Mouse (Mus musculus) midbrain, embryonic 15.5 days (tissue): Measurements from ENCODE around the gene Hist2h2ac. TPM values are rescaled to one million over a fixed set of nuclear protein-coding genes. Genes with fewer than 3 reads are reported as not detected.

ENCODE experiments used
- ATAC-seq: fragments of 200-750 bp; cut with Nextera tagmentation; replicated peaks from 2 replicates; pipeline ENCODE4 v1.8.0; 2017; ENCODE audit warnings: moderate TSS enrichment
- H3K27ac ChIP-seq: fragments of 300-500 bp; sonication (generic); 2 replicates; pipeline ENCODE4 v1.5.1; 2015; ENCODE audit warnings: mild to moderate bottlenecking, inconsistent platforms
- H3K27me3 ChIP-seq: fragments of 300-500 bp; sonication (generic); replicated peaks from 2 replicates; pipeline ENCODE4 v1.6.1; 2015; ENCODE audit warnings: inconsistent platforms
- H3K36me3 ChIP-seq: fragments of 300-500 bp; sonication (generic); replicated peaks from 2 replicates; pipeline ENCODE4 v1.6.1; 2015; ENCODE audit warnings: inconsistent platforms
- H3K4me1 ChIP-seq: fragments of 300-500 bp; sonication (generic); 2 replicates; pipeline ENCODE4 v1.6.1; 2015; ENCODE audit warnings: inconsistent platforms
- H3K4me2 ChIP-seq: fragments of 300-500 bp; sonication (generic); 2 replicates; pipeline ENCODE4 v1.6.1; 2015; ENCODE audit warnings: inconsistent platforms, mild to moderate bottlenecking, moderate library complexity
- H3K4me3 ChIP-seq: fragments of 300-500 bp; sonication (generic); 2 replicates; pipeline ENCODE4 v1.5.1; 2015; ENCODE audit warnings: mild to moderate bottlenecking, inconsistent platforms
- H3K9ac ChIP-seq: fragments of 300-500 bp; sonication (generic); 2 replicates; pipeline ENCODE4 v1.6.1; 2015; ENCODE audit warnings: mild to moderate bottlenecking, inconsistent platforms
- H3K9me3 ChIP-seq: fragments of 300-500 bp; sonication (generic); 2 replicates; pipeline ENCODE4 v1.6.1; 2016; ENCODE audit warnings: inconsistent platforms
- WGBS: fragments of 180-500 bp; shearing (Covaris S2); methylation state at CpG from one replicate; pipeline ENCODE4 v1.1.7; 2015; ENCODE audit warnings: mixed read lengths; 5-methylcytosine and 5-hydroxymethylcytosine counted together
- polyA plus RNA-seq: library from polyadenylated mRNA; unstranded; fragments of >200 nt; fragmentation: Nextera tagmentation; extraction: Ambion mirVana; gene quantifications from 2 replicates; pipeline ENCODE4 v1.2.1, GENCODE M21; 2015

Hist2h2ac gene
- polyA plus RNA-seq, 1 experiment from 2014 or later = 1.8 TPM

DNA sequence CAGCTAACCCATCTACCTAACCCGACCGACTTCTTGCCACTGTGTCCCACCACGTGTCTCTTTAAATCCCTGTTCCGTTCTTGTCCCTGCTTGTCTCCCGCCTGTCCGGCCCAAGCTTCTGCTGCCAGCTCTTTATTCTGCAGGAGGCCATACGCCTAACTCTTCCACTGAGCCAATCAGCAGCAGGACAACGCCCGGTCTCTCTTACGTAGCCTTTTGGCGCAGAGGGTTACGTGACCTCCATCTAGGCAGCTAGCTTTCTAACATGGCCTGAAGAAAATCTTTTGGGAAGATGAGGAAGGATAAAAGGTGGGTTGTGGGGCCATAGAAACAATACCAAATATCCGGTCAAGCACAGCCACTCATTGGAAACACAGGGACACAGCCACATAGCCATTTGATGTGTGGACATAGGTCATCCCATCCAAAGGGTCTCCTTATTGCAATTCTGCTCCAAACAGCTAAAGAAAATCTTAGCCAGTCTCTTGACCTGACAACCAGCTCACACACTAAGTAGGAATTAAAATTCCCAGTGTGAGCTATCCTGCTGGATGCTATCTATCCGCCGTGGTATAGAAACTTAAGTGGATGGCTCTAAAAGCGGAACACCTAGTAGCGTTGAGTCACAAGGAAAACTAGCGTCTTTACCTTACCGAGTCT is 41.7 kb upstream of the Hist2h2ac start:
- H3K27me3 ChIP-seq = no peaks in the 10 kb centered on the region
- no peaks in the 10 kb centered on the region for H3K36me3 ChIP-seq
- H3K4me2 ChIP-seq = peak overlapping the region; percentile 72
- ATAC-seq = peak; percentile 78
- H3K9ac ChIP-seq = peak overlapping the region; percentile 74
- no peaks in the 10 kb centered on the region for H3K9me3 ChIP-seq
- under 1% methylated on average over 19 of the region's 19 CpGs for WGBS
- H3K27ac ChIP-seq = peak overlapping the region; percentile 98
- peak overlapping the region; percentile 62 for H3K4me3 ChIP-seq
- H3K4me1 ChIP-seq = peaks cover 27% of the 10 kb centered on the region

DNA sequence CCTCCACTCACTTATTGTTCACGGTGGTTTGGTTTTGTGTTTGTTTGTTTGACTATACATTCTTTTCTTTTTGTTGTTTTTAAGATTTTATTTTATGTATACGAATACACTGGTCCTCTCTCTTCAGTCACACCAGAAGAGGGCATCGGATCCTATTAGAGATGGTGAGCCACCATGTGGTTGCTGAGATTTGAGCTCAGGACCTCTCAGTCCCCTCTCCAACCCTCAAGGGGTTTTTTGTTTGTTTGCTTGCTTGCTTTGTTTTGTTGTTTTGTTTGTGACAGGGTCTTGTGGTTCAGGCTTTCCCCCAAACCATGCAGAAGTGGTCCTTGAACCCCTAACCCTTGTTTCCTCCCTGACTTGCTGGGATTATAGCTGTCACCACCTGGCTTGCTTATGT is 40.9 kb upstream of the Hist2h2ac start:
- Histone ChIP-seq H3K9me3 (no peaks in the 10 kb centered on the region), H3K4me3 (peak overlapping the region; percentile 62), H3K9ac (peak overlapping the region; percentile 74), H3K27ac (peak overlapping the region; percentile 98), H3K4me2 (peak overlapping the region; percentile 72), H3K36me3 (no peaks in the 10 kb centered on the region), H3K4me1 (peaks cover 27% of the 10 kb centered on the region), H3K27me3 (no peaks in the 10 kb centered on the region)
- WGBS = 53% methylated on average over 3 of the region's 3 CpGs
- no peak for ATAC-seq

GRCm38 (mm10) chr3:96260220-96260619 is 39.5 kb upstream of the Hist2h2ac start:
- H3K27me3 ChIP-seq = no peaks in the 10 kb centered on the region
- no peak overlapping the region for H3K4me3 ChIP-seq
- peaks cover 27% of the 10 kb centered on the region for H3K4me1 ChIP-seq
- no peak overlapping the region for H3K27ac ChIP-seq
- WGBS = 95% methylated on average over 5 of the region's 5 CpGs
- H3K9ac ChIP-seq = no peak overlapping the region
- no peaks in the 10 kb centered on the region for H3K9me3 ChIP-seq
- H3K4me2 ChIP-seq = no peak overlapping the region
- H3K36me3 ChIP-seq = no peaks in the 10 kb centered on the region
- no peak for ATAC-seq

DNA sequence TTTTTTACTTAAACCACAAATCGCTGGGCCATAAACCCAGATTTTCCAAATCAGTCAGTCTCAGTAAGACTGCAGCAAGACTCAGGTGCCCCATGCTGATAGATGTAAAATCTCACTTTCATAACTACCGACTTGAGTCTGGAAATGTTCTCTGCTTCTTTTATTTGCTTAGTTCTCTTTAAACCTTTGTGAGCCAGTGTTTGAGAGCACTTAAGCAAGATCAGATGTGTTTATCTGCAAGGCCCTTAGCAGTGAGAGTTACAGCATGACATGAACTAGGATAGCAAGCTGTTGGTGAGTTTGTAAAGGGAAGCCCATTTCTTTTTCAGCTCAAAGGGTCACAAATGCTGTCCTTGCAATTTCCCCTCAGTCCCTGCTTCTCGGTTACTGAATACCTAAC is 36.5 kb upstream of the Hist2h2ac start:
- Histone ChIP-seq H3K27me3 (no peaks in the 10 kb centered on the region), H3K9ac (no peak overlapping the region), H3K9me3 (no peaks in the 10 kb centered on the region), H3K36me3 (no peaks in the 10 kb centered on the region), H3K4me2 (no peak overlapping the region), H3K27ac (no peak overlapping the region), H3K4me1 (peaks cover 12% of the 10 kb centered on the region), H3K4me3 (no peak overlapping the region)
- WGBS = 83% methylated on average over 3 of the region's 3 CpGs
- no peak for ATAC-seq

DNA sequence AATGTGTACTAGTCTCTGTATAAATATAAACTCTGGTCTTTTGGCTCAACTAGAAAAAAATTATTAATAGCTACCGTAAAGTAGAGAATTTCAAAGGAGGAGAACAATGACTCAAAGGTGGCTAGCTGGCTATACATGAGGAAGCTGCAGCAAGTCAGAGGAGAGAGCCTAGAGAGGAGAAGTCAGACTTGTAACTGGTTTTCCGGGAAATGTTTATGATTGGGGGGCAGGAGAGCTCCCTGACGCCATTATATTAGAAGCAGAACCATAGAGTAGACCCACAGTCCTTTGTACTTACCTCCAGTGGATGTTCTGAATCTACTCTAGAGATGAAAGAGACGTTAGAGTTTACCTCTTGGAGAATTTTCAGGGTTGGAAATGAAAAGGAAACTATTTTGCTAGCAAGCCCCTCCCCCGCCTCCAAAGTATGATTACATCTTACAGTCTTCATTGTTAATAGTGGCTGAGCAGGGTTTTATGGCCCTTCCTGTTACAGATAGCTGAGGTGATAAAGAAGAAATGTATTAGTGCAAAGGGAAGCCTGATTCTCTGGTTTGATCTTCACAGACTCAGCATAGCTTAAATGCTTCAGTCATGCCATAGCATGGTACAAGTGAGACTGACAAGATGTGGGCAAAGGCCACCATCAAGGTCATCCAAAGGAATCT is 35.4 kb upstream of the Hist2h2ac start:
- H3K9ac ChIP-seq = no peak overlapping the region
- WGBS = 84% methylated on average over 5 of the region's 5 CpGs
- H3K36me3 ChIP-seq = no peaks in the 10 kb centered on the region
- H3K27me3 ChIP-seq = no peaks in the 10 kb centered on the region
- no peak overlapping the region for H3K4me2 ChIP-seq
- H3K4me1 ChIP-seq = peaks cover under 1% of the 10 kb centered on the region; the same call in 1 of the 2 replicates
- no peak overlapping the region for H3K4me3 ChIP-seq
- no peak for ATAC-seq
- no peaks in the 10 kb centered on the region for H3K9me3 ChIP-seq
- H3K27ac ChIP-seq = no peak overlapping the region

DNA sequence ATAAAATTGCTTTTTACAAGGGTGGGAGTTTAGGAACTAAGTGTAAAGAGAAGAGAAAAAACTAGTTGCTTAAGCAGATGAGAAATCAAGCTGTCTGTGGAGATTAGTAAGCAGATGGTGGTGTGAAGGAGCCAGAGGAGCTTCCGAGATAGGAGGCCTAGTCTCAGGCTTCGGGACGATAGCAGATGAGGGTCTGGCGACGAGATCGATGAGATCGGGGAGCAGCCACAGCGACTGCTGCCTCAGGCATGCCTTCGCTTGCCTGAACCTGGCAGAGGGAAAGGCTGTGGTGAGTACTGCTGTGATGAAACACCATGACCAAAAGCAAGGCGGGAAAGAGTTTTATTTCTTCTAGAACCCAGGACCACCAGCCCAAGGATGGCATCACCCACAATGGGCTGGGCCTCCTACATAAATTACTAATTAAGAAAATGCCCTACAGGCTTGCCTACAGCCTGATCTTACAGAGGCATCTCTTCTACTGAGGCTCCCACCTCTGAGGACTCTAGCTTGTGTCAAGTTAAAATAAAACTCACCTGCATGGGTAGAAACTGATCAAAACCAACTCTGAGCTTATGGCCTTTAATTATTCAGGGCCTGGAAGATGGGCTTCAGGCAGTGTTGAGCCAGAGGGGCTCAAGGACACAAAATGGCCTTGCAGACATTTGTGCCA is 34.1 kb upstream of the Hist2h2ac start:
- H3K36me3 ChIP-seq = no peaks in the 10 kb centered on the region
- no peaks in the 10 kb centered on the region for H3K4me1 ChIP-seq
- WGBS = 49% methylated on average over 10 of the region's 10 CpGs
- no peak overlapping the region for H3K4me2 ChIP-seq
- H3K9me3 ChIP-seq = no peaks in the 10 kb centered on the region
- no peak overlapping the region for H3K9ac ChIP-seq
- no peak overlapping the region for H3K27ac ChIP-seq
- H3K4me3 ChIP-seq = no peak overlapping the region
- H3K27me3 ChIP-seq = no peaks in the 10 kb centered on the region
- ATAC-seq = no peak

DNA sequence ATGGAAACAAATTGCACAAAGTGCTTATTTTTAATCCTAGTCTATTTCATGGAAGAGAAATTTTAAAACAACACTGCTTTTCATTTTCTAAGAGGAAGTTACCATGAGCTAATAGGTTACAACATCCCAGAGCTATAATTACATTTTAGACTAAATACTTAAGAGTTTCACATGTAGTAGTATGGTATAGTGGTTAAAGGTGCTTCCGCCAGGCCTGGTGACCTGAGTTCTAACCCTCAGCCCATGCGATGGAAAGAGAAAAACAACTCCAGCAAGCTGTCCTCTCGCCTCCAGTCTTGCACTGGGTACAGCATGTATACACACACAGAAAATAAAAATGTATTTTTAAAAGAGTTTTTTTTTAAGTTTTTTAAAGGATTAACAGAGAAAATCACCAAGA is 31.1 kb upstream of the Hist2h2ac start:
- WGBS = 92% methylated on average over 3 of the region's 3 CpGs
- no peak for ATAC-seq
- Histone ChIP-seq H3K27me3 (no peaks in the 10 kb centered on the region), H3K4me3 (no peak overlapping the region), H3K36me3 (no peaks in the 10 kb centered on the region), H3K27ac (no peak overlapping the region), H3K9me3 (no peaks in the 10 kb centered on the region), H3K4me2 (no peak overlapping the region), H3K4me1 (peaks cover 4% of the 10 kb centered on the region), H3K9ac (no peak overlapping the region)

- Histone ChIP-seq H3K4me3 (no peak overlapping the region), H3K36me3 (no peaks in the 10 kb centered on the region), H3K27me3 (no peaks in the 10 kb centered on the region), H3K4me1 (peaks cover 4% of the 10 kb centered on the region), H3K9me3 (no peaks in the 10 kb centered on the region), H3K27ac (no peak overlapping the region), H3K9ac (no peak overlapping the region), H3K4me2 (no peak overlapping the region)
- no peak for ATAC-seq
- WGBS = 92% methylated on average over 3 of the region's 3 CpGs
These were observed 30.2 kb upstream of the Hist2h2ac start for GRCm38 (mm10) chr3:96250890-96251289.

- no peak for ATAC-seq
- H3K9ac ChIP-seq = no peak overlapping the region
- H3K4me2 ChIP-seq = no peak overlapping the region
- H3K27ac ChIP-seq = no peak overlapping the region
- H3K4me1 ChIP-seq = peaks cover 13% of the 10 kb centered on the region
- H3K9me3 ChIP-seq = no peaks in the 10 kb centered on the region
- H3K36me3 ChIP-seq = no peaks in the 10 kb centered on the region
- H3K4me3 ChIP-seq = no peak overlapping the region
- no peaks in the 10 kb centered on the region for H3K27me3 ChIP-seq
- WGBS = 54% methylated on average over 4 of the region's 4 CpGs
These were observed 28.3 kb upstream of the Hist2h2ac start for GRCm38 (mm10) chr3:96249034-96249345.

DNA sequence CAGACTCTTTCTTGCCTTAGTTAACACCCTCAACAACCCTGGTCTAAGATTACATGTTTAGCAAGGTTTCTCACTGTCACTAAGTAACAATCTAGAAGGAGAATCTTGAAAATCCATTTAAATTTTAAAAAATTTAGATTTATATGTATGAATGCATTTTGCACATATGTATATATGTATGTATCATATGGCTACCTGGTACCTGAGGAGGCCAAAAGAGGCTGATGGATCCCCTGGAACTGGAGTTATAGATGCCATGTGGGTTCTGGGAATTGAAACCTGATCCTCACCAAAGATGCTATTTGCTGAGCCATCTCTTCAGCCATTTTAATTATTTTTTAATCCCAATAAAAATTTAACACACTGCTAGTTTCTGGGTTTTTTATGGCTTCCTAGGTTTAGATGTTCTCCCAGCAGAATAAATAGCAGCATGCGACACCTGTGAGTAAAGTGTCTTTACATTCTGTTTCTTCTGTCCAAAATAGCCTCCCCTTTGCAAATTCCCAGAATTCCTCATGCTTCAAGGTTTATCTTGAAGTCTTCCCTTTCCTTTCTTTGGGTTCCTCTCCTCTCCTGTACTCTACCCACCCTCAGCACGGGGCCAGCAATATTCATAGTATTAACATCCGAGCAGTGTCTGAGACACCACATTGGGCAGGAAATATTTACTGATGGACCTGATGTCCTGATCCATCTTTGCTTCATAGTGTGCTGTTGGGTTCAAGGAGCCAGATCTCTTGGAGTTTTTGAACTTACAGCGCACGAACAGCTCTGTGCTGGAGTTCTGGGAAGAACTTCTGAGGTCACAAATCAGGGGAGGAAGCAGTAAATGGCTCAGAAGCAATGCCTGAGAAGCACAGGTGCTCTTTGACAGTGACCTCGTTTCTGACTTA is 27.7 kb upstream of the Hist2h2ac start:
- Histone ChIP-seq H3K36me3 (no peaks in the 10 kb centered on the region), H3K27ac (no peak overlapping the region), H3K9ac (no peak overlapping the region), H3K4me1 (peaks cover 15% of the 10 kb centered on the region), H3K27me3 (no peaks in the 10 kb centered on the region), H3K4me3 (no peak overlapping the region), H3K9me3 (no peaks in the 10 kb centered on the region), H3K4me2 (peak overlapping the region; percentile 42; the same call in 1 of the 2 replicates)
- WGBS = 53% methylated on average over 6 of the region's 6 CpGs
- no peak for ATAC-seq

GRCm38 (mm10) chr3:96247356-96248140 is 26.9 kb upstream of the Hist2h2ac start:
- ATAC-seq = no peak
- Histone ChIP-seq H3K27ac (no peak overlapping the region), H3K4me2 (peak overlapping the region; percentile 42), H3K4me1 (peaks cover 15% of the 10 kb centered on the region), H3K9ac (no peak overlapping the region), H3K9me3 (no peaks in the 10 kb centered on the region), H3K36me3 (no peaks in the 10 kb centered on the region), H3K27me3 (no peaks in the 10 kb centered on the region), H3K4me3 (peak overlapping the region; percentile 22)
- WGBS = 5% methylated on average over 11 of the region's 11 CpGs
